7 mouse cellular contexts compared by ENCODE assay signal in the genomic region with DNA sequence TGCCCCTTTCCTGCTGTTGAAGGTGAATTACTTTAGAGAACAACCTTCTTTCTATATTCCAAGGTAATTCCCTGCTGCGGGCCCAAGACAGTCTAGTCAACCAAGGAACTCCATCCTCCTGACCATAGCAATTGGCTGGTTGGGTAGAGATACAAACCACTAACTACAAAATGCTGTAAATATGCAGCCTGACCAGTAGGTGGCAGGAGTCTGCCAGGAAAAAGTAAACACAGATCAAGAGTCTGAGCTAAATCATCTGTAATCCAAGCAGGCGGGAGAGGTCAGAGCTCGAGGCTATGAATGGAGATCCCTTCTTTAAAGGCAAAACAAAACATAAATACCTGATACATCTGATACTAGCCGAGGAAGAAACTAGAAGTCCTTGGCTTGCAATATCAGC. TPM values are rescaled to one million over a fixed set of nuclear protein-coding genes. Genes with fewer than 3 reads are reported as not detected.
DNase-seq lines count a peak whose midpoint lies in the region; ATAC-seq and TF ChIP-seq lines count a peak whose summit lies in the region.

No protein-coding gene starts in this region.

- no peaks in the 10 kb centered on the region for H3K27me3 ChIP-seq in hindbrain, postnatal 0 days (ENCODE audit: insufficient read depth, low read length)
- H3K27me3 ChIP-seq in liver, embryonic 12.5 days (replicated peaks): no peaks in the 10 kb centered on the region

- H3K4me3 ChIP-seq in cortical plate, adult 2 months (ENCODE audit: insufficient read depth, low read length): no peak overlapping the region
- H3K4me3 ChIP-seq in hindbrain, postnatal 0 days (ENCODE audit: low read length): no peak overlapping the region
- no peak overlapping the region for H3K4me3 ChIP-seq in liver, embryonic 12.5 days

- no peak overlapping the region for H3K27ac ChIP-seq in cortical plate, adult 2 months (ENCODE audit: insufficient read depth, low read length)
- no peak overlapping the region for H3K27ac ChIP-seq in hindbrain, postnatal 0 days
- no peak overlapping the region for H3K27ac ChIP-seq in liver, embryonic 12.5 days

- TF ChIP-seq POLR2A in cortical plate, adult 2 months (IDR thresholded peaks at IDR 0.05; ENCODE audit: extremely low read depth, insufficient read depth, low read length): no peak

- TF ChIP-seq CTCF in cortical plate, adult 2 months (IDR thresholded peaks at IDR 0.05; ENCODE audit: extremely low read depth, insufficient read depth, low read length): peak; percentile 73
- peak; percentile 84 for TF ChIP-seq CTCF in hindbrain, postnatal 0 days (IDR thresholded peaks at IDR 0.05; ENCODE audit: low read depth)

- peak; percentile 61 for DNase-seq in testis, postnatal 10 days (ENCODE audit: low spot score)
- DNase-seq in testis, postnatal 14 days (ENCODE audit: low spot score): no peak
- peak; percentile 61 for DNase-seq in adrenal gland, adult 2 months
- peak; percentile 78 for DNase-seq in hindbrain, postnatal 0 days (ENCODE audit: low spot score)
- DNase-seq in retina, postnatal 7 days (ENCODE audit: low read depth, low spot score): peak; percentile 59

- H3K4me1 ChIP-seq in cortical plate, adult 2 months (ENCODE audit: control insufficient read depth, insufficient read depth, low read length): no peaks in the 10 kb centered on the region; the same call in 1 of the 2 replicates
- H3K4me1 ChIP-seq in hindbrain, postnatal 0 days (ENCODE audit: insufficient read depth, low read length): no peaks in the 10 kb centered on the region
- no peaks in the 10 kb centered on the region for H3K4me1 ChIP-seq in liver, embryonic 12.5 days

- H3K9ac ChIP-seq in hindbrain, postnatal 0 days (replicated peaks; ENCODE audit: low read length): no peak overlapping the region
- H3K9ac ChIP-seq in liver, embryonic 12.5 days: no peak overlapping the region

- ATAC-seq in hindbrain, postnatal 0 days: 0 out of 2 replicates have a peak, but pooled peaks have one; percentile 43
- ATAC-seq in liver, embryonic 12.5 days: peak; percentile 57; the same call in 1 of the 2 replicates

- peaks cover 25% of the 10 kb centered on the region; the same call in 1 of the 2 replicates for H3K36me3 ChIP-seq in hindbrain, postnatal 0 days (ENCODE audit: insufficient read depth, low read length)
- peaks cover 53% of the 10 kb centered on the region for H3K36me3 ChIP-seq in liver, embryonic 12.5 days

- no peaks in the 10 kb centered on the region for H3K9me3 ChIP-seq in hindbrain, postnatal 0 days (ENCODE audit: low read length)
- H3K9me3 ChIP-seq in liver, embryonic 12.5 days (replicated peaks): no peaks in the 10 kb centered on the region

- H3K4me2 ChIP-seq in hindbrain, postnatal 0 days (ENCODE audit: low read depth, low read length): no peak overlapping the region
- H3K4me2 ChIP-seq in liver, embryonic 12.5 days: no peak overlapping the region

- WGBS in hindbrain, postnatal 0 days: 25% methylated on average over 4 of the region's 4 CpGs
- WGBS in liver, embryonic 12.5 days (ENCODE audit: insufficient replicate concordance): 22% methylated on average over 4 of the region's 4 CpGs

RNA-seq across cellular contexts. Expression of gene Zcchc17, which starts 18.1 kb away (rescaled TPM):
- 10 to 100 TPM; 48.9 to 54.2 TPM for total RNA-seq in adrenal gland, adult 2 months (2021)
- polyA plus RNA-seq in adrenal gland, adult 2 months (2012; rRNA removed): 57.2 and 71.3 TPM in 2 replicates
- 77.8 and 84.7 TPM in 2 replicates for polyA plus RNA-seq in cortical plate, adult 2 months (2012; rRNA removed)
- total RNA-seq in hindbrain, postnatal 0 days (2014; rRNA removed): 23.9 and 31.4 TPM in 2 replicates
- 93.2 and 101 TPM in 2 replicates for polyA plus RNA-seq in hindbrain, postnatal 0 days (2015; fragmentation: Nextera tagmentation; extraction: Ambion mirVana)
- polyA plus RNA-seq in liver, embryonic 12.5 days (2016; fragmentation: Nextera tagmentation; extraction: Ambion mirVana): 52.1 and 52.9 TPM in 2 replicates

RNA-seq across cellular contexts. Expression of gene Snrnp40, which starts 18.2 kb away (rescaled TPM):
- total RNA-seq in adrenal gland, adult 2 months (2021): 10 to 100 TPM; 31.4 to 33.6 TPM
- polyA plus RNA-seq in adrenal gland, adult 2 months (2012; rRNA removed): 18.9 and 19.6 TPM in 2 replicates
- polyA plus RNA-seq in cortical plate, adult 2 months (2012; rRNA removed): 30.1 and 32.6 TPM in 2 replicates
- total RNA-seq in hindbrain, postnatal 0 days (2014; rRNA removed): 57.9 and 74.2 TPM in 2 replicates
- 84.5 and 88.9 TPM in 2 replicates for polyA plus RNA-seq in hindbrain, postnatal 0 days (2015; fragmentation: Nextera tagmentation; extraction: Ambion mirVana)
- 112 and 119 TPM in 2 replicates for polyA plus RNA-seq in liver, embryonic 12.5 days (2016; fragmentation: Nextera tagmentation; extraction: Ambion mirVana)

RNA-seq across cellular contexts. Expression of gene Gm10570, which starts 33.2 kb away (rescaled TPM):
- not detected for total RNA-seq in adrenal gland, adult 2 months (2021)
- polyA plus RNA-seq in adrenal gland, adult 2 months (2012; rRNA removed): 0.34 and 0.64 TPM in 2 replicates
- polyA plus RNA-seq in cortical plate, adult 2 months (2012; rRNA removed): 0.90 and 2.4 TPM in 2 replicates
- total RNA-seq in hindbrain, postnatal 0 days (2014; rRNA removed): 4.5 and 6.8 TPM in 2 replicates
- 1.3 and 1.7 TPM in 2 replicates for polyA plus RNA-seq in hindbrain, postnatal 0 days (2015; fragmentation: Nextera tagmentation; extraction: Ambion mirVana)
- polyA plus RNA-seq in liver, embryonic 12.5 days (2016; fragmentation: Nextera tagmentation; extraction: Ambion mirVana): not detected in 2 replicates

RNA-seq across cellular contexts. Expression of gene Fabp3, which starts 33.3 kb away (rescaled TPM):
- total RNA-seq in adrenal gland, adult 2 months (2021): 100 to 1,000 TPM in 1 of 2 experiments, 10 to 100 TPM in 1; 51.1 to 150 TPM
- polyA plus RNA-seq in adrenal gland, adult 2 months (2012; rRNA removed): 19.0 and 24.8 TPM in 2 replicates
- 308 and 316 TPM in 2 replicates for polyA plus RNA-seq in cortical plate, adult 2 months (2012; rRNA removed)
- total RNA-seq in hindbrain, postnatal 0 days (2014; rRNA removed): 122 and 131 TPM in 2 replicates
- 392 and 410 TPM in 2 replicates for polyA plus RNA-seq in hindbrain, postnatal 0 days (2015; fragmentation: Nextera tagmentation; extraction: Ambion mirVana)
- 1.3 and 1.5 TPM in 2 replicates for polyA plus RNA-seq in liver, embryonic 12.5 days (2016; fragmentation: Nextera tagmentation; extraction: Ambion mirVana)
